Mouse (Mus musculus) midbrain, embryonic 16.5 days (tissue): ENCODE measurements around the gene Elovl6. TPM values are rescaled to one million over a fixed set of nuclear protein-coding genes. Genes with fewer than 3 reads are reported as not detected.

Source experiments
- ATAC-seq: fragments of 200-750 bp; cut with Nextera tagmentation; 2 replicates; pipeline ENCODE4 v1.8.0; 2017; ENCODE audit warnings: moderate TSS enrichment
- H3K27ac ChIP-seq: fragments of 300-500 bp; sonication (generic); 2 replicates; pipeline ENCODE4 v1.5.1; 2014; ENCODE audit warnings: mild to moderate bottlenecking, low read length, mixed read lengths
- H3K27me3 ChIP-seq: fragments of 300-500 bp; sonication (generic); 2 replicates; pipeline ENCODE4 v1.6.1; 2014; ENCODE audit warnings: low read depth, low read length, mixed read lengths; ENCODE audit not compliant: control insufficient read depth, insufficient read depth
- H3K36me3 ChIP-seq: fragments of 300-500 bp; sonication (generic); 2 replicates; pipeline ENCODE4 v1.6.1; 2014; ENCODE audit warnings: mild to moderate bottlenecking, low read length, moderate library complexity, mixed read lengths; ENCODE audit not compliant: control insufficient read depth, insufficient read depth
- H3K4me1 ChIP-seq: fragments of 300-500 bp; sonication (generic); 2 replicates; pipeline ENCODE4 v1.6.1; 2014; ENCODE audit warnings: mild to moderate bottlenecking, low read length, mixed read lengths; ENCODE audit not compliant: control insufficient read depth, insufficient read depth
- H3K4me2 ChIP-seq: fragments of 300-500 bp; sonication (generic); 2 replicates; pipeline ENCODE4 v1.6.1; 2014; ENCODE audit warnings: mild to moderate bottlenecking, low read length, mixed read lengths
- H3K4me3 ChIP-seq: fragments of 300-500 bp; sonication (generic); 2 replicates; pipeline ENCODE4 v1.5.1; 2014; ENCODE audit warnings: low read depth, mild to moderate bottlenecking, low read length, moderate library complexity, mixed read lengths
- H3K9ac ChIP-seq: fragments of 300-500 bp; sonication (generic); 2 replicates; pipeline ENCODE4 v1.6.1; 2014; ENCODE audit warnings: low read depth, low read length, mixed read lengths
- H3K9me3 ChIP-seq: fragments of 300-500 bp; sonication (generic); replicated peaks from 2 replicates; pipeline ENCODE4 v1.6.1; 2014; ENCODE audit warnings: mild to moderate bottlenecking, low read length, mixed read lengths; ENCODE audit not compliant: control insufficient read depth, poor library complexity, severe bottlenecking
- WGBS: fragments of 180-500 bp; shearing (Covaris S2); extraction: QIAGEN DNeasy Blood & Tissue Kit; methylation state at CpG from one replicate; pipeline ENCODE4 v1.1.7; 2014; 5-methylcytosine and 5-hydroxymethylcytosine counted together
- polyA plus RNA-seq: library from polyadenylated mRNA; unstranded; fragments of >200 nt; fragmentation: Nextera tagmentation; extraction: Ambion mirVana; gene quantifications from 2 replicates; pipeline ENCODE4 v1.2.1, GENCODE M21; 2015

The Elovl6 gene
- polyA plus RNA-seq, 1 experiment from 2014 or later: 46.7 TPM

DNA sequence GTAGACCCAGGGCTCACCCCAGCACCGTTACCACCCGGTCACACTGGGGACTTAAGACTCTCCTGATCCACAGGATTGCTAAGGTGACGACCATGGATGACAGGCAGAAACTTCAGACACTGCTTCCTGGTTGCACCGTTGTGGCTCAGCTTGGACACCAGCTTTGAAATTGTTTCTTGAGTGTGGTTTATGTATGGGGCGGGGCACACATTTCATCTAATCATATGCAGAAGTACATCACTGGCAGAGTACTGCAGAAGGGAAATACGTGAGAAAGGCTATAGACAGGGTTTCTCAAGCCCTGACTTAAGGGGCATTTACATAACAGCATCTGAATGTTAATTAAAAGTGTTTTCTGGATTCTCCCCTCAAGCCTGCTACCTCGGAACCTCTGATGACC lies 81.6 kb downstream of the Elovl6 start:
- H3K4me2 ChIP-seq: no peak overlapping the region
- H3K36me3 ChIP-seq: peaks cover 4% of the 10 kb centered on the region; the same call in 1 of the 2 replicates
- 88% methylated on average over 7 of the region's 7 CpGs for WGBS
- no peaks in the 10 kb centered on the region for H3K4me1 ChIP-seq
- no peak overlapping the region for H3K9ac ChIP-seq
- ATAC-seq: no peak
- H3K9me3 ChIP-seq: no peaks in the 10 kb centered on the region
- H3K27ac ChIP-seq: no peak overlapping the region
- no peak overlapping the region for H3K4me3 ChIP-seq
- no peaks in the 10 kb centered on the region for H3K27me3 ChIP-seq

GRCm38 (mm10) chr3:129614216-129614615 lies 82.1 kb downstream of the Elovl6 start:
- Histone ChIP-seq H3K27me3 (no peaks in the 10 kb centered on the region), H3K27ac (no peak overlapping the region), H3K4me1 (no peaks in the 10 kb centered on the region), H3K9me3 (no peaks in the 10 kb centered on the region), H3K4me2 (no peak overlapping the region), H3K9ac (no peak overlapping the region), H3K4me3 (no peak overlapping the region), H3K36me3 (peaks cover 2% of the 10 kb centered on the region; the same call in 1 of the 2 replicates)
- no peak for ATAC-seq
- WGBS: 92% methylated on average over 2 of the region's 2 CpGs

- H3K4me2 ChIP-seq: no peak overlapping the region
- ATAC-seq: no peak
- H3K9me3 ChIP-seq: no peaks in the 10 kb centered on the region
- no peak overlapping the region for H3K27ac ChIP-seq
- H3K36me3 ChIP-seq: 0 out of 2 replicates have a peak, but pooled peaks cover 2% of the 10 kb centered on the region
- 94% methylated on average over 11 of the region's 11 CpGs for WGBS
- H3K9ac ChIP-seq: no peak overlapping the region
- no peaks in the 10 kb centered on the region for H3K27me3 ChIP-seq
- H3K4me1 ChIP-seq: no peaks in the 10 kb centered on the region
- no peak overlapping the region for H3K4me3 ChIP-seq
Observed at GRCm38 (mm10) chr3:129617450-129617849, 85.3 kb downstream of the Elovl6 start.

GRCm38 (mm10) chr3:129619194-129619775 lies 87.1 kb downstream of the Elovl6 start:
- no peak overlapping the region for H3K4me3 ChIP-seq
- no peak for ATAC-seq
- H3K9me3 ChIP-seq: no peaks in the 10 kb centered on the region
- no peak overlapping the region for H3K9ac ChIP-seq
- 0 out of 2 replicates have a peak, but pooled peaks cover 2% of the 10 kb centered on the region for H3K36me3 ChIP-seq
- H3K4me2 ChIP-seq: no peak overlapping the region
- 89% methylated on average over 16 of the region's 16 CpGs for WGBS
- no peaks in the 10 kb centered on the region for H3K27me3 ChIP-seq
- no peak overlapping the region for H3K27ac ChIP-seq
- H3K4me1 ChIP-seq: 0 out of 2 replicates have a peak, but pooled peaks cover 2% of the 10 kb centered on the region

DNA sequence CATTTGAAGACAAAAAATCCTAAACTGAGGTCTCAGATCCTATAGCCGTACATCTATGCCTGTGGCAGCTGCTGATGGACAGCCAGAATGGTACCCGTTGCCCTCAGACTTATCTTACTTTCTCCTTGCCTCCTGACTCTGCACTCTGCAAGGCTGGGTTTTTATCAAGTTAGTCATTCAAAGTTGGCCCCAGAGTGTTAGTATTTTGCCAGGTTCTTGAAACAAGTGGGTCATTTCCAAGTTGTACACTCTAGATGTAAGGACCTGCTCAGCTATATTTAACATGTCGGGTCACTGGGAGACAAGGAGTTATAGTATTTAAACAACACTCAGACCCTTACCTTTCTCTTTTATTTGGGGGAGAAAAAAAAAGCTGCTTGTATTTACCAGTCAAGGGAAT lies 88.6 kb downstream of the Elovl6 start:
- Histone ChIP-seq H3K4me3 (no peak overlapping the region), H3K4me2 (no peak overlapping the region), H3K27ac (no peak overlapping the region), H3K4me1 (0 out of 2 replicates have a peak, but pooled peaks cover 2% of the 10 kb centered on the region), H3K27me3 (no peaks in the 10 kb centered on the region), H3K9me3 (no peaks in the 10 kb centered on the region), H3K9ac (no peak overlapping the region), H3K36me3 (0 out of 2 replicates have a peak, but pooled peaks cover 2% of the 10 kb centered on the region)
- 94% methylated on average over 3 of the region's 3 CpGs for WGBS
- ATAC-seq: no peak

DNA sequence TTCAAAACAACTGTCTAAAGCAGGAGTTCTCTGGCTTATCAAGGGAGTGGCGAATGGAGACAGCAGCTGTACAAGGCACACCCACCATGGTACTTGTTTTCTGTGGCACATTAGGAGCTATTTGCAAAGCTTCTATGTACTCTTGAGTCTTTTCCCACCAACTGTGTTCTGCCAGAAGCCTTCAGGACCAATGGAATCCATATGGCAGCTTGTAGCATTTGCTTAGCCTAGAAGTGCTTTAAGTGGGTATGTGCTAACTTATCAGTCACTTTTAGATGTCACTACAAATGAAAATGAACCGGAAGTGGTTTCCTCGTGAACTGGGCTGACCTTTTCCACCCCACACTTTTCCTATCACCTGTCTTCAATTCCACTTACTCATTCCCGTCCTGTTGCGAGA lies 89.1 kb downstream of the Elovl6 start:
- Histone ChIP-seq H3K27me3 (no peaks in the 10 kb centered on the region), H3K4me3 (no peak overlapping the region), H3K4me2 (no peak overlapping the region), H3K9ac (no peak overlapping the region), H3K36me3 (0 out of 2 replicates have a peak, but pooled peaks cover 2% of the 10 kb centered on the region), H3K27ac (no peak overlapping the region), H3K4me1 (0 out of 2 replicates have a peak, but pooled peaks cover 2% of the 10 kb centered on the region), H3K9me3 (no peaks in the 10 kb centered on the region)
- WGBS: 91% methylated on average over 5 of the region's 5 CpGs
- no peak for ATAC-seq

DNA sequence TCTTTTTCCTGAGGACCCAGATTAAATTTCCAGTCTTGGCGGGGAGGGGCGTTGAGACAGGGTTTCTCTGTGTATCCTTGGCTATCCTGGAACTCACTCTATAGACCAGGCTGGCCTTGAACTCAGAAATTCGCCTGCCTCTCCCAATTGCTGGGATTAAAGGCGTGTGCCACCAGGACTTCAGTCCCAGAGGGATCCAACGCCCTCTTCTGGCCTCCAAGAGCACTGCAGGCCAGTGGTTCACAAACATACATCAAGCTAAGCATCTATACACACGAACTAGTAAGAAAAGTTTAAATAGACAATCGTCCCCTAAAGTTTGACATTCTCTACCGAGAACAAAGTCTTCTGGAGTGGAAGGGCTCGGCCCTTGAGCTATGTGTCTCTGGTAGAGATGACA lies 90.0 kb downstream of the Elovl6 start:
- Histone ChIP-seq H3K9ac (no peak overlapping the region), H3K4me2 (no peak overlapping the region), H3K27me3 (no peaks in the 10 kb centered on the region), H3K9me3 (no peaks in the 10 kb centered on the region), H3K27ac (no peak overlapping the region), H3K4me1 (0 out of 2 replicates have a peak, but pooled peaks cover 2% of the 10 kb centered on the region), H3K36me3 (0 out of 2 replicates have a peak, but pooled peaks cover 2% of the 10 kb centered on the region), H3K4me3 (no peak overlapping the region)
- WGBS: 74% methylated on average over 9 of the region's 9 CpGs
- no peak for ATAC-seq

DNA sequence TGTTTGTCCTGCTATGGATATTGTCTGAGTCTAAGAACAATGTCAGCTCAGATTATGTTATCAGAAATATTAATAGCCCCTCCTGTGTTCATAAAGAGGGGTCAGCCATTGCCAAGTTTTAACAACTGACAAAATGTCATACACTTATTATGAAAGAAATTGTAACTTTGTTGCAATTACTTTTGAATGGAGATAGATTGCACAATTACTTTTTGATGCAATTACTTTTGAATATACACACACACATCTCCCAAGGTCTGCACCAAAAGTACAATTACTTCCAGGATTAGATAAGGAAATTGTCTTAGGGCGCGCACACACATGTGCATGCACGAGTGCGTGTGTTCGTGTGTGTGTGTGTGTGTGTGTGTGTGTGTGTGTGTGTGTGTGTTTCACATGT lies 90.5 kb downstream of the Elovl6 start:
- H3K36me3 ChIP-seq: 0 out of 2 replicates have a peak, but pooled peaks cover 2% of the 10 kb centered on the region
- no peak overlapping the region for H3K4me2 ChIP-seq
- no peak overlapping the region for H3K4me3 ChIP-seq
- H3K9me3 ChIP-seq: no peaks in the 10 kb centered on the region
- WGBS: 100% methylated on average over 5 of the region's 5 CpGs
- no peaks in the 10 kb centered on the region for H3K27me3 ChIP-seq
- no peak overlapping the region for H3K27ac ChIP-seq
- H3K4me1 ChIP-seq: 0 out of 2 replicates have a peak, but pooled peaks cover 2% of the 10 kb centered on the region
- no peak for ATAC-seq
- no peak overlapping the region for H3K9ac ChIP-seq

- Histone ChIP-seq H3K36me3 (no peaks in the 10 kb centered on the region), H3K27me3 (no peaks in the 10 kb centered on the region), H3K4me1 (0 out of 2 replicates have a peak, but pooled peaks cover 2% of the 10 kb centered on the region), H3K27ac (no peak overlapping the region), H3K4me2 (no peak overlapping the region), H3K4me3 (no peak overlapping the region), H3K9ac (no peak overlapping the region), H3K9me3 (no peaks in the 10 kb centered on the region)
- 90% methylated on average over 10 of the region's 10 CpGs for WGBS
- no peak for ATAC-seq
Observed at GRCm38 (mm10) chr3:129624193-129624805, 92.1 kb downstream of the Elovl6 start.
